Mouse (Mus musculus) thymus, adult 2 months (tissue): Measurements from ENCODE around the gene Ap5z1. TPM values are rescaled to one million over a fixed set of nuclear protein-coding genes. Genes with fewer than 3 reads are reported as not detected.

Source experiments
- DNase-seq: peaks from one replicate; pipeline ENCODE4 v3.0.0; 2021
- H3K27ac ChIP-seq: fragments of 200-500 bp; 2 replicates; pipeline ENCODE4 v1.5.1; 2012; ENCODE audit warnings: low read length, control low read depth; ENCODE audit not compliant: control insufficient read depth, insufficient read depth
- H3K27me3 ChIP-seq: fragments of 200-500 bp; 2 replicates; pipeline ENCODE4 v1.6.1; 2012; ENCODE audit warnings: mild to moderate bottlenecking, low read length, moderate library complexity, mixed read lengths; ENCODE audit not compliant: control insufficient read depth, insufficient read depth
- H3K36me3 ChIP-seq: fragments of 200-500 bp; 2 replicates; pipeline ENCODE4 v1.6.1; 2012; ENCODE audit warnings: mild to moderate bottlenecking, low read length, moderate library complexity; ENCODE audit not compliant: control insufficient read depth, insufficient read depth
- H3K4me1 ChIP-seq: fragments of 200-500 bp; replicated peaks from 2 replicates; pipeline ENCODE4 v1.6.1; 2012; ENCODE audit warnings: low read length; ENCODE audit not compliant: control insufficient read depth, insufficient read depth
- H3K4me3 ChIP-seq: fragments of 200-500 bp; 2 replicates; pipeline ENCODE4 v1.5.1; 2012; ENCODE audit warnings: mild to moderate bottlenecking, low read length, control low read depth, moderate library complexity; ENCODE audit not compliant: control insufficient read depth, insufficient read depth
- CTCF ChIP-seq: fragments of 200-500 bp; IDR thresholded peaks from 2 replicates; pipeline ENCODE4 v1.5.1; 2012; ENCODE audit warnings: mild to moderate bottlenecking, control low read depth, low read length, moderate library complexity, borderline replicate concordance; ENCODE audit not compliant: control insufficient read depth, poor library complexity, insufficient read depth; ENCODE audit errors: extremely low read depth
- POLR2A ChIP-seq: fragments of 200-500 bp; IDR thresholded peaks from 2 replicates; pipeline ENCODE4 v1.6.1; 2012; ENCODE audit warnings: mild to moderate bottlenecking, low read length, control low read depth, moderate library complexity; ENCODE audit not compliant: control insufficient read depth, poor library complexity, insufficient read depth; ENCODE audit errors: extremely low read depth
- WGBS: fragments of 180-500 bp; shearing (Covaris S2); methylation state at CpG from one replicate; pipeline ENCODE4 v1.1.7; 2018; 5-methylcytosine and 5-hydroxymethylcytosine counted together
- polyA plus RNA-seq: library from polyadenylated mRNA; depleted of rRNA; stranded (reverse); fragments of >200 nt; gene quantifications from 2 replicates; pipeline ENCODE4 v1.2.3, GENCODE M21; 2012

Ap5z1 gene
- polyA plus RNA-seq, 1 experiment: 75.2 TPM

GRCm38 (mm10) chr5:142439911-142440432 is 23.8 kb upstream of the Ap5z1 start:
- peaks cover 51% of the 10 kb centered on the region for H3K4me1 ChIP-seq
- no peak for TF ChIP-seq CTCF
- peak; percentile 42 for DNase-seq
- no peaks in the 10 kb centered on the region for H3K27me3 ChIP-seq
- H3K27ac ChIP-seq: peak overlapping the region; percentile 70; the same call in 1 of the 2 replicates
- peak overlapping the region; percentile 28 for H3K4me3 ChIP-seq
- 2% methylated on average over 12 of the region's 12 CpGs for WGBS
- peaks cover 10% of the 10 kb centered on the region for H3K36me3 ChIP-seq

- peaks cover 6% of the 10 kb centered on the region for H3K36me3 ChIP-seq
- TF ChIP-seq CTCF (no peak), POLR2A (0 out of 2 replicates have a peak, but pooled peaks have one; percentile 54)
- DNase-seq: peak; percentile 89
- peaks cover 57% of the 10 kb centered on the region for H3K4me1 ChIP-seq
- peak overlapping the region; percentile 28 for H3K4me3 ChIP-seq
- peak overlapping the region; percentile 77 for H3K27ac ChIP-seq
- no peaks in the 10 kb centered on the region for H3K27me3 ChIP-seq
- WGBS: under 1% methylated on average over 19 of the region's 19 CpGs
Observed at GRCm38 (mm10) chr5:142440451-142441147, 23.1 kb upstream of the Ap5z1 start.

DNA sequence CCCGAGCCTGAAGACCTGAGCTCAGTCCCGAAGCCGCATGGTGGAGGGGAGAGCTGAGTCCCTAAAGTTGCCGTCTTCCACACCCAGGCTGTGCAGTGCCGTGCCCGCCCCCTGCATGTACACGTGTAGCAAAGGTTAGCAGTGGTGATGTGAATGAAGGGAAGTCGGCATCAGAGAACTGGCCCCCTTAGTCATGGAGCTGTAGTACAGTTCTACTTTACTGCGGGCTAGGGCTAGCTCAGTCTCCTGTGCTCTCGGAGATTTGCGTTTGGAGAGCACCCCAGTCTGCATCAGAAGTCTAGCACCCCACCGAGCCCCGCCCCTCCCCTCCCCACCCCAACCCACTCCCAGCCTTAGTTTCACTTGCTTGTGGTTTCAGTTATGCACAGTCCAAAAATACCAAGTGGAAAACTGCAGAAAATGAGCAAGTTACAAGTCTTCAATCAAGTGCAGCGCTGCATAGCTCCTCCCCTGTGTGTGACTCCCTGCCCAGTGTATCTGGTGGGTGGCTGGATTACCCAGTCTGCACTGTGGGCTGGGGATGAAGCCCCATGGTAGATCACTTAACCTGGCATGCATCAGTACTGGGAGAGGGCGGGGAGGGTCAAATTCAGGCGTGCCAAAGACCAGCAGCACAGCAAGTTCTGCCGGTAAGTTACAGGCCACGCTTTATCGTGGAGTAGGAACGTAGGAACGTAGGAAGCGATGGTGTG is 22.3 kb upstream of the Ap5z1 start:
- no peaks in the 10 kb centered on the region for H3K27me3 ChIP-seq
- DNase-seq: peak; percentile 41
- H3K4me3 ChIP-seq: peak overlapping the region; percentile 28
- H3K36me3 ChIP-seq: no peaks in the 10 kb centered on the region; the same call in 1 of the 2 replicates
- H3K4me1 ChIP-seq: peaks cover 59% of the 10 kb centered on the region
- peak overlapping the region; percentile 77 for H3K27ac ChIP-seq
- TF ChIP-seq CTCF (no peak), POLR2A (no peak)
- 7% methylated on average over 22 of the region's 22 CpGs for WGBS

DNA sequence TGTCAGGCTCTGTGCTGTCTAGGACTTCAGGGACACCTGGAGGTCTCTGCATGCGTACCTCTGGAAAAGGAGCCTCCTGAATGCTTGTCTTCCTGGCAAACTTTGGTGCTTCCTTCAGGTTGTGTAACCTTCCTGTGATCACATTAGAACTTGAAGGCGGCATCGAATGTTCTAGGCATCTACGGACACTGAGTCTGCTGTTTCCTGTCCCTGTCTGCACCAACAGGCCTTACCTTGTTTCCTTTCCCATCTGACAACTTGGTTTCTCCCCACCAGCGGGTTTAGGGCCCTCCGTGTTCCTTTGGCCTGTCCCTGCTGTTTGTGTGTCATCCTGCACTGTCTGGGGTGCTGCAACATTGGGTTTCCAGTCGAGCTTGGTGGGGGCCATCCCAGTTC is 21.7 kb upstream of the Ap5z1 start:
- no peak for TF ChIP-seq POLR2A
- TF ChIP-seq CTCF: no peak
- DNase-seq: no peak
- no peaks in the 10 kb centered on the region for H3K36me3 ChIP-seq
- 21% methylated on average over 7 of the region's 7 CpGs for WGBS
- peak overlapping the region; percentile 13 for H3K4me3 ChIP-seq
- H3K27me3 ChIP-seq: no peaks in the 10 kb centered on the region
- peaks cover 59% of the 10 kb centered on the region for H3K4me1 ChIP-seq
- H3K27ac ChIP-seq: peak overlapping the region; percentile 73

DNA sequence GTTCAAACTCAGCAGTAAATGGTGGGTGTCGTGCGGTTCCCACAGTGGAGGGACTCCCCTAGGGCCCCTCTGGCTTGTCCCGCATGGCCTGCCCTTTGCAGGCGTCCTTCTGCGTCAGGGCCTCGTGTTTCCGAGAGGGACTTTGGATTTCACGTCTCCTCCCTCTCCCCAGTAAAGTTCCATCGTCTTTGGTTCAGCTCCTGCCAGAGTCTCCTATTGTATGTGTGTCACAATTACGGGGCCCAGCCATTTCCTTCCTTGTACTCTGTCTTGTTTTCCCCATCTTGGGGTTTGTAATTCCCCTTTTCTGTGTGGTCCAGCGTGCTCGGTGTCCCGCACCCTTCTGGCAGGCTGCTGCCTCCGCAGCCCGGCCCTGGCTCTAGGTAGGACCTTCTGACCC is 20.2 kb upstream of the Ap5z1 start:
- Histone ChIP-seq H3K36me3 (no peaks in the 10 kb centered on the region), H3K27ac (no peak overlapping the region), H3K4me3 (no peak overlapping the region), H3K4me1 (peaks cover 62% of the 10 kb centered on the region), H3K27me3 (no peaks in the 10 kb centered on the region)
- WGBS: 73% methylated on average over 15 of the region's 15 CpGs
- no peak for DNase-seq
- TF ChIP-seq CTCF (no peak), POLR2A (no peak)

DNA sequence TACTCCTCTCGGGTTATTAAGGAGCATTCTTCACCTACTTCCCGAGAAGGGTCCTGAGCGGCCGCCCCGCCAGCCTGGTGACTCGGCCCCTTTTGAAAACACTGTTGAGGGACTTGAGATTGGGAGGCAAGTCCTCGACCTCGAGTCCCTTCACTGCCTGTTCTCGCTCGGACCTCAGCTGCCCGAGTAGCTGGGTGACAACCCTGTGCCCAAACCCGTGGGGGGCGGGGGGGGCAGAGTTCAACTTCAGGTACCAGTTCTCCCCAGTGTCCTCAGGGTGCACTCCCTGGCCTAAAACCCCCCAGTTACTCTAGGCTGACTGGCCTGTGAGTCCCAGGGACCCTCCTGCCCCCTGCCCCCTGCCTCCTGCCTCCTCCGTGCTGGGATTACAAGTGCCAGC is 19.8 kb upstream of the Ap5z1 start:
- no peak overlapping the region for H3K27ac ChIP-seq
- peaks cover 61% of the 10 kb centered on the region for H3K4me1 ChIP-seq

More for the DNA sequence above, 19.8 kb upstream of the Ap5z1 start:
- no peak for TF ChIP-seq POLR2A
- no peak for TF ChIP-seq CTCF
- H3K4me3 ChIP-seq: no peak overlapping the region
- no peaks in the 10 kb centered on the region for H3K36me3 ChIP-seq
- no peak for DNase-seq
- WGBS: 74% methylated on average over 14 of the region's 14 CpGs
- no peaks in the 10 kb centered on the region for H3K27me3 ChIP-seq
